Mouse (Mus musculus): ENCODE results near the gene Alg3.

DNA sequence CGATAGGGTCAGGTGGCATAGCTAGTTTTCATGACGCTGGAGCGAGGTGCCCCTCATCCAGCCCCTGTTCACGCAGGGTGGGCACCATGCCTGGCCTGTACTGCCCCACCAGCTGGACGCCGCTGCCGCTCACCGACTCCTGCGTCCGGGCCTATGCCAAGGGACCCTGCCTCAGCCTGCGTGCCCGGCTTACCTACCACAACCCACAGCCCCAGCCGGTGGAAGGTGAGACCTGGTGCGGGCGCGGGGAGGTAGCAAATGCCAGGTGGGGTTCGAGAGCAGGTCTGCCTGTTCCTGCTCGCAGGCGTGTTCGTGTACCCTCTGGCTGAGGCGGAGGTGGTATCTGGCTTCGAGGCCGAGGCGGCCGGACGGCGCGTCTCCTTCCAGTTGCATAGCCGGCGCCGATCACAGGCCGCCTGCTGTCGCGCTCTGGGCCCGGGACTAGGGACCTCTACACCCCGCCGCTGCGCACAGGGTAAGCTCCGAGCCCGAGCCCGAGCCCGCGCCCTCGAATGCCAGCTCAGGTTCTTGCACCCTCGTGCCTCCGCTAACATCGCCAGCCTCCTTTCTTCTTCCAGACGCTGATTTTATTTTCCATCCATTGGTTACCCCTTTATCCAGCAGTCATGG, 20.3 kb downstream of the Alg3 start:
- no peak for TF ChIP-seq CTCF (IDR thresholded peaks at IDR 0.05; ENCODE audit: control insufficient read depth, insufficient read depth, insufficient read length)
- no peak for TF ChIP-seq MYOD1 (IDR thresholded peaks at IDR 0.05; ENCODE audit: control insufficient read depth, insufficient read length, low read depth)
- no peak for TF ChIP-seq MAX (IDR thresholded peaks at IDR 0.05)
- no peak for TF ChIP-seq USF1 (IDR thresholded peaks at IDR 0.05; ENCODE audit: low read depth)

All from C2C12 (cell line).